Mouse (Mus musculus): ENCODE measurements at regions not wholly inside any gene's neighbourhood (a gene's known extent, or its start where the extent isn't known, plus 50 kb on each side); places are given as distances from the start of the nearest gene placed in this dataset.

- TF ChIP-seq CTCF (IDR thresholded peaks at IDR 0.05; ENCODE audit: borderline replicate concordance, insufficient read depth, low read depth, low read length): no peak
- TF ChIP-seq POLR2A (IDR thresholded peaks at IDR 0.05; ENCODE audit: borderline replicate concordance, insufficient read depth, low read length): no peak
Measured at GRCm38 (mm10) chr14:46591753-46592359, 168.5 kb upstream of the Cdkn3 start.
